Mouse (Mus musculus): ENCODE data around the gene Srsf3. TPM values are rescaled to one million over a fixed set of nuclear protein-coding genes. Genes with fewer than 3 reads are reported as not detected.

The Srsf3 gene
- polyA plus RNA-seq, 1 experiment, result 71.0 TPM

GRCm38 (mm10) chr17:29071820-29072219 is 39.4 kb downstream of the Srsf3 start:
- Histone ChIP-seq H3K27ac (ENCODE audit: insufficient read depth, low read depth, low read length) (no peak overlapping the region), H3K27me3 (replicated peaks; ENCODE audit: control insufficient read depth, insufficient read depth, low read length) (no peaks in the 10 kb centered on the region), H3K36me3 (ENCODE audit: control insufficient read depth, insufficient read depth, low read length) (no peaks in the 10 kb centered on the region), H3K4me1 (ENCODE audit: control insufficient read depth, insufficient read depth, low read length) (0 out of 2 replicates have a peak, but pooled peaks cover 3% of the 10 kb centered on the region), H3K4me3 (ENCODE audit: insufficient read depth, low read depth, low read length) (no peak overlapping the region)
- no peak for DNase-seq
- TF ChIP-seq CTCF (conservative IDR thresholded peaks at IDR 0.05; ENCODE audit: insufficient read depth, insufficient read length, low read depth, low read length) (no peak), POLR2A (IDR thresholded peaks at IDR 0.05; ENCODE audit: low read depth, low read length) (no peak)
- WGBS, result 54% methylated on average over 5 of the region's 5 CpGs

GRCm38 (mm10) chr17:29072701-29073307 is 40.4 kb downstream of the Srsf3 start:
- Histone ChIP-seq H3K27me3 (replicated peaks; ENCODE audit: control insufficient read depth, insufficient read depth, low read length) (no peaks in the 10 kb centered on the region), H3K4me3 (ENCODE audit: insufficient read depth, low read depth, low read length) (no peak overlapping the region), H3K4me1 (ENCODE audit: control insufficient read depth, insufficient read depth, low read length) (0 out of 2 replicates have a peak, but pooled peaks cover 3% of the 10 kb centered on the region), H3K36me3 (ENCODE audit: control insufficient read depth, insufficient read depth, low read length) (no peaks in the 10 kb centered on the region), H3K27ac (ENCODE audit: insufficient read depth, low read depth, low read length) (no peak overlapping the region)
- TF ChIP-seq CTCF (conservative IDR thresholded peaks at IDR 0.05; ENCODE audit: insufficient read depth, insufficient read length, low read depth, low read length), result no peak
- TF ChIP-seq POLR2A (IDR thresholded peaks at IDR 0.05; ENCODE audit: low read depth, low read length), result no peak
- 55% methylated on average over 11 of the region's 11 CpGs for WGBS
- DNase-seq, result no peak

GRCm38 (mm10) chr17:29073313-29073712 is 40.9 kb downstream of the Srsf3 start:
- no peaks in the 10 kb centered on the region for H3K36me3 ChIP-seq (ENCODE audit: control insufficient read depth, insufficient read depth, low read length)
- WGBS, result 37% methylated on average over 5 of the region's 5 CpGs
- H3K27ac ChIP-seq (ENCODE audit: insufficient read depth, low read depth, low read length), result no peak overlapping the region
- H3K27me3 ChIP-seq (replicated peaks; ENCODE audit: control insufficient read depth, insufficient read depth, low read length), result no peaks in the 10 kb centered on the region
- 0 out of 2 replicates have a peak, but pooled peaks cover 3% of the 10 kb centered on the region for H3K4me1 ChIP-seq (ENCODE audit: control insufficient read depth, insufficient read depth, low read length)
- TF ChIP-seq POLR2A (IDR thresholded peaks at IDR 0.05; ENCODE audit: low read depth, low read length), result no peak
- TF ChIP-seq CTCF (conservative IDR thresholded peaks at IDR 0.05; ENCODE audit: insufficient read depth, insufficient read length, low read depth, low read length), result no peak
- DNase-seq, result no peak
- no peak overlapping the region for H3K4me3 ChIP-seq (ENCODE audit: insufficient read depth, low read depth, low read length)

GRCm38 (mm10) chr17:29074085-29074484 is 41.7 kb downstream of the Srsf3 start:
- Histone ChIP-seq H3K27ac (ENCODE audit: insufficient read depth, low read depth, low read length) (no peak overlapping the region), H3K4me1 (ENCODE audit: control insufficient read depth, insufficient read depth, low read length) (peaks cover 7% of the 10 kb centered on the region; the same call in 1 of the 2 replicates), H3K36me3 (ENCODE audit: control insufficient read depth, insufficient read depth, low read length) (no peaks in the 10 kb centered on the region), H3K4me3 (ENCODE audit: insufficient read depth, low read depth, low read length) (no peak overlapping the region), H3K27me3 (replicated peaks; ENCODE audit: control insufficient read depth, insufficient read depth, low read length) (no peaks in the 10 kb centered on the region)
- no peak for TF ChIP-seq POLR2A (IDR thresholded peaks at IDR 0.05; ENCODE audit: low read depth, low read length)
- TF ChIP-seq CTCF (conservative IDR thresholded peaks at IDR 0.05; ENCODE audit: insufficient read depth, insufficient read length, low read depth, low read length), result no peak
- DNase-seq, result no peak
- WGBS, result 91% methylated on average over 13 of the region's 13 CpGs

- Histone ChIP-seq H3K4me1 (ENCODE audit: control insufficient read depth, insufficient read depth, low read length) (peaks cover 4% of the 10 kb centered on the region; the same call in 1 of the 2 replicates), H3K4me3 (ENCODE audit: insufficient read depth, low read depth, low read length) (no peak overlapping the region), H3K27ac (ENCODE audit: insufficient read depth, low read depth, low read length) (no peak overlapping the region), H3K36me3 (ENCODE audit: control insufficient read depth, insufficient read depth, low read length) (no peaks in the 10 kb centered on the region), H3K27me3 (replicated peaks; ENCODE audit: control insufficient read depth, insufficient read depth, low read length) (no peaks in the 10 kb centered on the region)
- no peak for DNase-seq
- WGBS, result 88% methylated on average over 8 of the region's 8 CpGs
- no peak for TF ChIP-seq CTCF (conservative IDR thresholded peaks at IDR 0.05; ENCODE audit: insufficient read depth, insufficient read length, low read depth, low read length)
- no peak for TF ChIP-seq POLR2A (IDR thresholded peaks at IDR 0.05; ENCODE audit: low read depth, low read length)
Observed at GRCm38 (mm10) chr17:29076235-29076634, 43.8 kb downstream of the Srsf3 start.

- no peak for TF ChIP-seq CTCF (conservative IDR thresholded peaks at IDR 0.05; ENCODE audit: insufficient read depth, insufficient read length, low read depth, low read length)
- TF ChIP-seq POLR2A (IDR thresholded peaks at IDR 0.05; ENCODE audit: low read depth, low read length), result no peak
- DNase-seq, result peak; percentile 43
- H3K27ac ChIP-seq (ENCODE audit: insufficient read depth, low read depth, low read length), result no peak overlapping the region
- H3K27me3 ChIP-seq (replicated peaks; ENCODE audit: control insufficient read depth, insufficient read depth, low read length), result no peaks in the 10 kb centered on the region
- H3K4me1 ChIP-seq (ENCODE audit: control insufficient read depth, insufficient read depth, low read length), result peaks cover 4% of the 10 kb centered on the region; the same call in 1 of the 2 replicates
- peak overlapping the region; percentile 41; the same call in 1 of the 2 replicates for H3K4me3 ChIP-seq (ENCODE audit: insufficient read depth, low read depth, low read length)
- no peaks in the 10 kb centered on the region for H3K36me3 ChIP-seq (ENCODE audit: control insufficient read depth, insufficient read depth, low read length)
- 31% methylated on average over 14 of the region's 14 CpGs for WGBS
Observed at GRCm38 (mm10) chr17:29077786-29078509, 45.5 kb downstream of the Srsf3 start.
